Mouse (Mus musculus): Measurements from ENCODE around the gene Mettl7a2.

GRCm38 (mm10) chr15:100314448-100315145 lies 38.4 kb upstream of the Mettl7a2 start:
- TF ChIP-seq POLR2A (IDR thresholded peaks at IDR 0.05; ENCODE audit: extremely low read depth, insufficient read depth, low read length) = no peak
- TF ChIP-seq CTCF (IDR thresholded peaks at IDR 0.05; ENCODE audit: low read depth, low read length) = no peak
